Mouse (Mus musculus): ENCODE measurements around the gene Acyp1. TPM values are rescaled to one million over a fixed set of nuclear protein-coding genes. Genes with fewer than 3 reads are reported as not detected.
A peak's percentile ranks its signal among the peaks of the same experiment; 100 is the strongest.

Acyp1 gene
- polyA plus RNA-seq (2014; fragmentation: Nextera tagmentation; extraction: Ambion mirVana), result 71.4 and 73.8 TPM in 2 replicates

DNA sequence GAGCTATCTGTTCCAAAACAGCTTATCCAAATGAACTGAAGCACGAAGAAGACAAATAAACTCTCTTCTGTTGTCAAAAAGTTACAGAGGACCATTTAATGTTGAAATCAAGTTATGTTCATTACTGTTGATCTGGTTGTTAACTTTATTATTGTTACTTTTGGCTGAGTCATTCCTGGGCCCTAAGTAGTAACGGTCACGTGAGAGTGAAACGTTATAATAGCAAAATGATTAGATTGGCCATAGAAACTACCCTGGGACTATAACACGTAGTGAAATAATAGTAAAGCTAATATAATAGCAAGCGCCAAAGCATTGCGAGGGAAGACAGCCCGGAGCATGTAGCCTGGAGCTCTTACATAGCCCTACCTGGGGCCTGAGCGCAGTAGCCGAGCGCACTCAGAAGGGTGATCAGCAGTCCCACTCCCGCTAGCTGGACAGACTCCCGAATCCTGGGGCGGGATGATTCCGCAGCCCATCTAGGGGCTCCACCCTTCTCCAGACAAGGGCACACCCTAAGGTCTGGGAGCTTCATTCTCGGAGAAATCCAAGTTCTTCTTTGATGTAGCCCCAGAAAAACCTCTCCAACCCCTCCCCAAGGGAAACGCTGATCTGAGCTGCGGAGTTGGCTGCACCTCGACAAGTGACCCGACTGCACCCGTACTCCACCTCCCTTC is at the start of gene Acyp1:
Gene Acyp1 (minus strand): TSS at position 630 of the 677 bp plus-strand sequence.
- Histone ChIP-seq H3K4me3 (ENCODE audit: low read depth, low read length) (peak within 1 kb of the TSS; percentile 40), H3K9me3 (ENCODE audit: control insufficient read depth, low read length) (no peaks in the 10 kb centered on the region), H3K27ac (ENCODE audit: low read depth, low read length) (no peak within 1 kb of the TSS), H3K4me2 (replicated peaks; ENCODE audit: low read depth, low read length) (peak within 1 kb of the TSS; percentile 65), H3K36me3 (ENCODE audit: control insufficient read depth, insufficient read depth, low read length) (no peaks in the 10 kb centered on the region), H3K9ac (ENCODE audit: low read depth, low read length) (peak within 1 kb of the TSS; percentile 37), H3K4me1 (replicated peaks; ENCODE audit: control insufficient read depth, insufficient read depth, low read length) (0 out of 2 replicates have a peak, but pooled peaks cover 2% of the 10 kb centered on the region), H3K27me3 (ENCODE audit: control insufficient read depth, insufficient read depth, low read length) (no peaks in the 10 kb centered on the region)
- ATAC-seq (ENCODE audit: low FRiP score) (peak; percentile 76), DNase-seq (ENCODE audit: low spot score) (peak; percentile 58)
- 8% methylated on average over 21 of the region's 21 CpGs for WGBS

DNA sequence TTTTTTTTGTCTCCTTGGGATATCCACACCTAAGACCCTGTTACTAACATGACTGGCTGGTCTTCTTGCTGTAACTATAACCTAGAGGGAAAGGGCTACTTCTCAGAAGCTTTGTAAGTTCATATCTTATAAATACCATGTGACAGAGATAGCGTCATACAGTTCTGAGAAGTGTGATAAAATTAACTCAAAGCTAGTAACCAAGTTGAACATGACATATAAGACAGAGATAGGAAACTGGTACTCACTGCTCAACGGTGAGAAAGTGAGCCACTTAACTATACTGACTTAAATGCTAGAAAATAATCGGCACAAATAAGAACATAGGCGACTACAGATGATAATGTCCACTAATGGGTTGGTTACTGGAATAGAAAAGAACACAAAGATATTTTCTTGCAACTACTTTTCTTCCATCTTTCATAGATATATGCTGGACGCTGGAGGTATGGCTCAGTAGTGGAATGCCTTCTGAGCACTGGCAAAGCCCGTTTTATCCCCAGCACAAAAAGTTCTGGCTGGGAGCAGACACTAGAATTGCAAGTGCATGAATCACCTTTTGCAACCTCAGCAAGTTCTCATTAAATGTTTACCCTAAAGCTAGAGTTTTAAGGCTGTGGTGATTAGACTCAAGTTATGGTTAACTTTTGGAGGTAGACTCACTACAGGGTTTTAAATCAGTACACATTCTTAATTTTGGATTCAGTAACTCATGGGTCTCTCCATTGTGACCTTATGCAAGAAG is 49.5 kb upstream of the Acyp1 start:
- Histone ChIP-seq H3K4me1 (replicated peaks; ENCODE audit: control insufficient read depth, insufficient read depth, low read length) (no peaks in the 10 kb centered on the region), H3K36me3 (ENCODE audit: control insufficient read depth, insufficient read depth, low read length) (0 out of 2 replicates have a peak, but pooled peaks cover 2% of the 10 kb centered on the region), H3K27ac (ENCODE audit: low read depth, low read length) (no peak overlapping the region), H3K27me3 (ENCODE audit: control insufficient read depth, insufficient read depth, low read length) (no peaks in the 10 kb centered on the region), H3K4me3 (ENCODE audit: low read depth, low read length) (no peak overlapping the region), H3K4me2 (replicated peaks; ENCODE audit: low read depth, low read length) (0 out of 2 replicates have a peak overlapping the region, but pooled peaks have one; percentile 77), H3K9ac (ENCODE audit: low read depth, low read length) (no peak overlapping the region), H3K9me3 (ENCODE audit: control insufficient read depth, low read length) (no peaks in the 10 kb centered on the region)
- DNase-seq (ENCODE audit: low spot score) (no peak), ATAC-seq (ENCODE audit: low FRiP score) (no peak)
- 87% methylated on average over 6 of the region's 6 CpGs for WGBS

DNA sequence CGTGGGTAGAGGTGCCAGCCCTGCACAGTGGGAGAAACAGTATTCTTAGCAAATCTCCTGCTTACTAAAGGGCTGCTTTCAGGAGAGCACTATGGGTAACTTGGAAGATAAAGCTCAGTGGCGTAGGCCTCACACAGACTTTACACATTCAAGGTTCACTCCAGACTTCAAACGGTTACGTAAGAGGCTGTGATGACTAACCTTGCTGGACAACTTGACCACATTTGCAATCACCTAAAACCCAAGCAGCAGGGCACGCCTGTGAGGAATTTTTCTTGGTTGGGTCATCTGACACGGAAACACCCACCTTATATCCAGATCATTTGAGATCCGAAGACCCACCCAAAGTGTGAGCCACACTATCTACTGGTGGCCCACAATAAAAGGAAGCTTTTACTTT is 41.9 kb upstream of the Acyp1 start:
- no peaks in the 10 kb centered on the region for H3K9me3 ChIP-seq (ENCODE audit: control insufficient read depth, low read length)
- WGBS, result 94% methylated on average over 7 of the region's 7 CpGs
- H3K27me3 ChIP-seq (ENCODE audit: control insufficient read depth, insufficient read depth, low read length), result no peaks in the 10 kb centered on the region
- ATAC-seq (ENCODE audit: low FRiP score), result no peak
- H3K36me3 ChIP-seq (ENCODE audit: control insufficient read depth, insufficient read depth, low read length), result 0 out of 2 replicates have a peak, but pooled peaks cover 4% of the 10 kb centered on the region
- H3K27ac ChIP-seq (ENCODE audit: low read depth, low read length), result no peak overlapping the region
- DNase-seq (ENCODE audit: low spot score), result no peak
- H3K4me3 ChIP-seq (ENCODE audit: low read depth, low read length), result no peak overlapping the region
- no peaks in the 10 kb centered on the region for H3K4me1 ChIP-seq (replicated peaks; ENCODE audit: control insufficient read depth, insufficient read depth, low read length)
- no peak overlapping the region for H3K9ac ChIP-seq (ENCODE audit: low read depth, low read length)
- H3K4me2 ChIP-seq (replicated peaks; ENCODE audit: low read depth, low read length), result no peak overlapping the region

DNA sequence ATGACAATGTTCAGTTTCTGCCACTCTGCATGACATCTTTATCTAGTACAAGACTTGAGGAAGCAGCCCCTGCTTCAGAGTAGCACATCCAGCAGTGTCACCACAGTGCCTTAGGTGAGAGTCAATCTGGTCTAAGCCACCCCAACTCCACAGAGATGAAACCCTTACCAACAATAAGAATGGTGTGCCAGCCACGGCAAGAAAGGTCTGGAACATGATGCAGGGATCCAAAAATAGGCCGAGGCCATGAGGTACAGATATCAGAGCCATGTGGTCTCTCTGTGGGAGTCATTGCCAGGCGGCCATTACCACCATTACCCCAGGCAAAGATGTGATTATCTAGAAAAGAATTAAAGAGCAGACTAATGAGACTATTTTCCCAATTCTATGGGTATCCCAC is 20.4 kb upstream of the Acyp1 start:
- Histone ChIP-seq H3K4me3 (ENCODE audit: low read depth, low read length) (no peak overlapping the region), H3K9ac (ENCODE audit: low read depth, low read length) (no peak overlapping the region), H3K9me3 (ENCODE audit: control insufficient read depth, low read length) (no peaks in the 10 kb centered on the region), H3K4me1 (replicated peaks; ENCODE audit: control insufficient read depth, insufficient read depth, low read length) (no peaks in the 10 kb centered on the region), H3K36me3 (ENCODE audit: control insufficient read depth, insufficient read depth, low read length) (peaks cover 14% of the 10 kb centered on the region), H3K4me2 (replicated peaks; ENCODE audit: low read depth, low read length) (no peak overlapping the region), H3K27me3 (ENCODE audit: control insufficient read depth, insufficient read depth, low read length) (no peaks in the 10 kb centered on the region), H3K27ac (ENCODE audit: low read depth, low read length) (no peak overlapping the region)
- DNase-seq (ENCODE audit: low spot score), result no peak
- no peak for ATAC-seq (ENCODE audit: low FRiP score)
- WGBS, result 94% methylated on average over 3 of the region's 3 CpGs

DNA sequence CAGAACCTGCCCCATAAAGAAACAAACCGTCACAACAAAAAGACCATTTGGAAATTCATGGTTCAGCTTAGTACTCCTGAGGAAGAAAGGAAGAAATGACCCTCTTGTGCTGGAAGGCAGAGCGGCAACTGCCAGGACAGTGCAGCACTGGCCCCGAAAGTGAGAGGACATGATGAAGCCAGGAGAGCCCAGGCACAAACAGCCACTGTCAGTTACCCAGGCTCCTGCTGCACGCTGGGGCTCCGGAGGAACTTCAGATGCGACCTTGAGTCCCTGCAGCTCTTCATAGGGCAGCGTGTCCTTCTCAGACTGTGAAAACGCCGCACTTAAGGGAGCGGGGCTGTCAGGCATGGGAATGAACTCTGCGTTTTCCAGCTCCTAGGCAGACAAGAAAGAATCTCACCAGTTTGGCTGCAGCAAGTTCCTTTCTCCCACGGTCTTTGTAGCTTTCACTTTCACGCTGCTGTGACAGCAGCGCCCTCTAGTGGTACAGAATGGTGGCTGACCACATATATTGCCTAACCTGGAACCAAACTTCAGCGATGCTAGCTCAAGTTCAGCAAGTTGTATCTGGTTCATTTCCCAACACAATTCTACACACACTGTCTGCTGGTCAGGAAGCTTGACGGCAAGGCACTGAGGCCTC is 17.1 kb upstream of the Acyp1 start:
- H3K9ac ChIP-seq (ENCODE audit: low read depth, low read length), result no peak overlapping the region
- H3K36me3 ChIP-seq (ENCODE audit: control insufficient read depth, insufficient read depth, low read length), result peaks cover 22% of the 10 kb centered on the region
- H3K9me3 ChIP-seq (ENCODE audit: control insufficient read depth, low read length), result no peaks in the 10 kb centered on the region
- H3K4me3 ChIP-seq (ENCODE audit: low read depth, low read length), result no peak overlapping the region
- no peak overlapping the region for H3K4me2 ChIP-seq (replicated peaks; ENCODE audit: low read depth, low read length)
- no peaks in the 10 kb centered on the region for H3K27me3 ChIP-seq (ENCODE audit: control insufficient read depth, insufficient read depth, low read length)
- DNase-seq (ENCODE audit: low spot score) (peak; percentile 92), ATAC-seq (ENCODE audit: low FRiP score) (no peak)
- no peaks in the 10 kb centered on the region for H3K4me1 ChIP-seq (replicated peaks; ENCODE audit: control insufficient read depth, insufficient read depth, low read length)
- no peak overlapping the region for H3K27ac ChIP-seq (ENCODE audit: low read depth, low read length)
- WGBS, result 50% methylated on average over 16 of the region's 16 CpGs

DNA sequence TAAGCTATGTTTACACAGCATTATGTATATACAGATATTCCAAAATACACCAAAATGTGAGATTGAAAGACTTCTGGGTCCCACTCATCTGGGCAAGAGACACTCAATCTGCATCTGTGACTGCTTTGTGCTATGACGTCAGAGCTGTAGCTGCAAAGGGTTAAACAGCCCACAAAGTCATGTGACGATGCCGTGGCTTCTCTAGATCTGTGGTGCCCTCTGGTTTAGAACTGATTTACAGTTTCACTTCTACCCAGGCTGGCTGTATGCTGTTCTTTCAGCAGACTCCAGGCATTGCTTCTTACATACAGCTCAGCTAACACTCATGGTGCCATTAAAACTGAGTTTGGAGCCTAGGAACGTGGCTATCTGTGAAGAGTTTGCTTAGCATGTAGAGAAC is 16.5 kb upstream of the Acyp1 start:
- no peak for DNase-seq (ENCODE audit: low spot score)
- WGBS, result 78% methylated on average over 4 of the region's 4 CpGs
- Histone ChIP-seq H3K9me3 (ENCODE audit: control insufficient read depth, low read length) (no peaks in the 10 kb centered on the region), H3K36me3 (ENCODE audit: control insufficient read depth, insufficient read depth, low read length) (peaks cover 22% of the 10 kb centered on the region), H3K4me2 (replicated peaks; ENCODE audit: low read depth, low read length) (no peak overlapping the region), H3K9ac (ENCODE audit: low read depth, low read length) (no peak overlapping the region), H3K27ac (ENCODE audit: low read depth, low read length) (no peak overlapping the region), H3K27me3 (ENCODE audit: control insufficient read depth, insufficient read depth, low read length) (no peaks in the 10 kb centered on the region), H3K4me1 (replicated peaks; ENCODE audit: control insufficient read depth, insufficient read depth, low read length) (no peaks in the 10 kb centered on the region), H3K4me3 (ENCODE audit: low read depth, low read length) (no peak overlapping the region)
- no peak for ATAC-seq (ENCODE audit: low FRiP score)

DNA sequence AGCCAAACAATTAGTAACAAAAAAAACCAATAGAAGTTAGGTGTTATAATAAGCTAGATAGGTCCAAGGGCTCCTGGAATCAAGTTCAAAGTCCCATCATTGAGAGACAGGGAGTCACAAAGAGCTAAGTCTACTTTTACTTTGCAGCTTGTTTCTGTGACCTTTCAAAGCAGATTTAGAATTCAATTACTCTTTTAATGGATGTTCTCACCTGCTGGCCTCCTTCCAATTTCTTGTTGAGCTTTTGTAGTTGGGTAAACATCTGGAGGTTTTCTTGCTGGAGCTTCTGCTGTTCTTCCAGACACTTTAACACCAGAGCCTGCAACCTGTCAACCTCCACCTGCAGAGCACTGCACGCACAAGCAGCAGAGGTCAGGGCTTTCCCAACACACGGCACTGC is 15.0 kb upstream of the Acyp1 start:
- Histone ChIP-seq H3K36me3 (ENCODE audit: control insufficient read depth, insufficient read depth, low read length) (peaks cover 18% of the 10 kb centered on the region), H3K4me1 (replicated peaks; ENCODE audit: control insufficient read depth, insufficient read depth, low read length) (no peaks in the 10 kb centered on the region), H3K4me2 (replicated peaks; ENCODE audit: low read depth, low read length) (no peak overlapping the region), H3K9ac (ENCODE audit: low read depth, low read length) (no peak overlapping the region), H3K27me3 (ENCODE audit: control insufficient read depth, insufficient read depth, low read length) (no peaks in the 10 kb centered on the region), H3K4me3 (ENCODE audit: low read depth, low read length) (no peak overlapping the region), H3K27ac (ENCODE audit: low read depth, low read length) (no peak overlapping the region), H3K9me3 (ENCODE audit: control insufficient read depth, low read length) (no peaks in the 10 kb centered on the region)
- DNase-seq (ENCODE audit: low spot score) (no peak), ATAC-seq (ENCODE audit: low FRiP score) (no peak)
- 94% methylated on average over 2 of the region's 2 CpGs for WGBS

DNA sequence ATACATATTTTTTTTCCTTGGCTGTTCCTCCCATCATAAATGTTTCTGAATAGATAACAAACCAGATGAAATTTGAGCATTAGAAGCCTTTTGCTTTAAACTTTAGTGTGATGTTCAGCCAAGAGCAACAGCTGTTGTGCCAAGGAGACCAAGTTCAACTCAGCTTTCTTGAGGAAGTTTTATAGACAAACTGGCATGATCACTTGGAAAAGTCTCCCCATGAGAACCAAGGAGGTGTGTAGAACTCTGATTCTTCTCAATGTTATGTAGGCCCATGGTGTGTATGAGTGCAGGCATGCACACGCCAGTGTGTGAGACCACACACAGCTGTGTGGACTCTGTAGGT is 10.6 kb upstream of the Acyp1 start:
- Histone ChIP-seq H3K4me1 (replicated peaks; ENCODE audit: control insufficient read depth, insufficient read depth, low read length) (no peaks in the 10 kb centered on the region), H3K27ac (ENCODE audit: low read depth, low read length) (no peak overlapping the region), H3K36me3 (ENCODE audit: control insufficient read depth, insufficient read depth, low read length) (peaks cover 13% of the 10 kb centered on the region; the same call in 1 of the 2 replicates), H3K4me2 (replicated peaks; ENCODE audit: low read depth, low read length) (no peak overlapping the region), H3K9me3 (ENCODE audit: control insufficient read depth, low read length) (no peaks in the 10 kb centered on the region), H3K27me3 (ENCODE audit: control insufficient read depth, insufficient read depth, low read length) (no peaks in the 10 kb centered on the region), H3K9ac (ENCODE audit: low read depth, low read length) (no peak overlapping the region), H3K4me3 (ENCODE audit: low read depth, low read length) (no peak overlapping the region)
- WGBS, result 94% methylated on average over 1 of the region's 1 CpGs
- no peak for DNase-seq (ENCODE audit: low spot score)
- ATAC-seq (ENCODE audit: low FRiP score), result no peak
